Mouse (Mus musculus): Measurements from ENCODE around the gene Stk39. TPM values are rescaled to one million over a fixed set of nuclear protein-coding genes. Genes with fewer than 3 reads are reported as not detected.

The Stk39 gene
- polyA plus RNA-seq, 1 experiment from 2014 or later, result 18.3 TPM

DNA sequence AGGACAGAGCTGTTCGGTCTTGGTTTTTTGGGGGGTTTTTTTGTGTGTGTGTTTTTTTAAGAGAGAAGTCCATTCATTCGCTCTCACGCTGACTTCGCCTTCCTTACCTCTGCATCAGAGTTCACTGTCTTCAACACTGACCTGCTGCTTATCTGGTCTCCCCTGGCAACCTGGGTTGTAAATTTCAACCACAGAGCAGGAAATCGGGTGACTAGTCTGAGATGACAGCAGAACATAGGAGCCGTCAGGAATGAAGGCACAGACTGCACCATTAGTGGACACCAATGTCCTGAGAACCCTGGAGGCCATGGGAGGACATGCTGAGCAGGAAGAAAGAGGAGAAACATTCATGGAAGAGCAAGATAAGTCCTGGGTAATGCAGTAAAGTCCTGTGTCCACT, 51.1 kb downstream of the Stk39 start:
- DNase-seq (ENCODE audit: low spot score), result peak; percentile 63
- peak; percentile 74; the same call in 1 of the 2 replicates for ATAC-seq (replicated peaks; ENCODE audit: low FRiP score, low TSS enrichment, low read depth)
- Histone ChIP-seq H3K9me3 (ENCODE audit: control insufficient read depth, low read length) (no peaks in the 10 kb centered on the region), H3K4me3 (ENCODE audit: low read depth, low read length) (no peak overlapping the region), H3K27me3 (replicated peaks; ENCODE audit: control insufficient read depth, insufficient read depth, low read length) (no peaks in the 10 kb centered on the region), H3K9ac (ENCODE audit: low read length) (no peak overlapping the region), H3K4me1 (replicated peaks; ENCODE audit: control insufficient read depth, insufficient read depth, low read length) (0 out of 2 replicates have a peak, but pooled peaks cover 5% of the 10 kb centered on the region), H3K4me2 (ENCODE audit: low read length) (no peak overlapping the region), H3K27ac (ENCODE audit: low read depth) (no peak overlapping the region), H3K36me3 (ENCODE audit: control insufficient read depth, insufficient read depth, low read length) (no peaks in the 10 kb centered on the region)
- WGBS, result 50% methylated on average over 6 of the region's 6 CpGs

DNA sequence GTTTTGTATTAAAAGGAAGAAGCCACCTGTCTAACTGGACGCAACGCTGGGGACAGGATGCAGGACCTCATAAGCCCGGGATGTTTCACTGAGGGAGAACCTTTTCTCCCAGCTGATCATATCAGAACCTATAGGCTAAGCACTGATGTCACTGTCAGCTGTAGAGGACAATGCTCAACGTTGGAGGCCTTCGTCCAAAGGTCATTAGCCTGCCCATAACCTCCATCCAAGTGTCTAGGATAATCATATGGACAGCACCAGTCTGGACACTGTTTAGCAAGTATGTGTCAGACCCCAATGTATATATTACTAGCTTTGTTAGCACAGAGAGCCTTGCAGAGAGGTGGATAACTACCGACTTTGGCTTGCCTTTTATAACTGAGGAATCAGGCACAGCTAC, 51.8 kb downstream of the Stk39 start:
- WGBS, result 68% methylated on average over 6 of the region's 6 CpGs
- no peaks in the 10 kb centered on the region for H3K9me3 ChIP-seq (ENCODE audit: control insufficient read depth, low read length)
- no peak overlapping the region for H3K4me3 ChIP-seq (ENCODE audit: low read depth, low read length)
- no peak overlapping the region for H3K9ac ChIP-seq (ENCODE audit: low read length)
- H3K36me3 ChIP-seq (ENCODE audit: control insufficient read depth, insufficient read depth, low read length), result no peaks in the 10 kb centered on the region
- H3K4me2 ChIP-seq (ENCODE audit: low read length), result no peak overlapping the region
- no peak overlapping the region for H3K27ac ChIP-seq (ENCODE audit: low read depth)
- ATAC-seq (replicated peaks; ENCODE audit: low FRiP score, low TSS enrichment, low read depth), result no peak
- 0 out of 2 replicates have a peak, but pooled peaks cover 5% of the 10 kb centered on the region for H3K4me1 ChIP-seq (replicated peaks; ENCODE audit: control insufficient read depth, insufficient read depth, low read length)
- no peak for DNase-seq (ENCODE audit: low spot score)
- H3K27me3 ChIP-seq (replicated peaks; ENCODE audit: control insufficient read depth, insufficient read depth, low read length), result no peaks in the 10 kb centered on the region

DNA sequence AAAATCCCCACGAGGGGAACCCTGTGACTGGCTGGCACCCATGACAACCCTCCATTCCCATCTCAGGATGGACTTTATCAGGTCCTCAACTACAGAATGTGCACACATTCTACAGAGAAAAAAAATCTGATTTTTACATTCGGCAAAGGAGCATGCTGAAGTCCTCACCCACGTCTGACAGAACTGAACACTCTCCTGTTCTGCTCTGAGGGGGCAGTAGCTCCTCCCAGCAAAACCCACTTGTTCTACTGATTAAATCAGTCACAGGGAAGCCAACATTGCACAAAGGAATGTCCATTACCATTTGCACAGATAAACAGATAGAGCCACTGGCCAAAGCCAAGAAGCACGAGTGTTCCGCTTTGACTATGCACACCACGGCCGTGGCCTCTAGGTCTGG, 52.3 kb downstream of the Stk39 start:
- ATAC-seq (replicated peaks; ENCODE audit: low FRiP score, low TSS enrichment, low read depth) (no peak), DNase-seq (ENCODE audit: low spot score) (no peak)
- no peaks in the 10 kb centered on the region for H3K36me3 ChIP-seq (ENCODE audit: control insufficient read depth, insufficient read depth, low read length)
- H3K9ac ChIP-seq (ENCODE audit: low read length), result no peak overlapping the region
- 69% methylated on average over 7 of the region's 7 CpGs for WGBS
- H3K4me1 ChIP-seq (replicated peaks; ENCODE audit: control insufficient read depth, insufficient read depth, low read length), result 0 out of 2 replicates have a peak, but pooled peaks cover 5% of the 10 kb centered on the region
- no peak overlapping the region for H3K4me3 ChIP-seq (ENCODE audit: low read depth, low read length)
- no peak overlapping the region for H3K4me2 ChIP-seq (ENCODE audit: low read length)
- H3K27ac ChIP-seq (ENCODE audit: low read depth), result no peak overlapping the region
- H3K27me3 ChIP-seq (replicated peaks; ENCODE audit: control insufficient read depth, insufficient read depth, low read length), result no peaks in the 10 kb centered on the region
- no peaks in the 10 kb centered on the region for H3K9me3 ChIP-seq (ENCODE audit: control insufficient read depth, low read length)

DNA sequence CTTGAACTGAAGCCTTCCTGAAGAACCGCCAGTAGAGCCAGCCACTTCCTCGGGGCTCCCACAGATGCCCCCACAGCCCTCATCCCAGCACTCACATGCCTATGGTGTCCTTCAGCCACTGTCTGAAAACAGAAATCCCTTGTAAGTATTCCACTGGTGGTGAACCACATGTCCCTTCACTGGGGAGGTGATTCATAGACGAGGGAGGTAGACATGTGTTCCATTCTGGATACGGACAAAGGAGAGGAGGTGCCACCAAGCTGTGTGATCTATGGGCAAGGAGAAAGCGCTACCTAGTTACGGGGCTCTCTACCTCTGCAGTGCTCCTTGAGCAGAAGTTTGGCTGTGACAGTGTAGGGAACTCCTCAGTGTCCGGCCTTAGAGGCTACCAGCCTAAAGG, 52.9 kb downstream of the Stk39 start:
- no peaks in the 10 kb centered on the region for H3K27me3 ChIP-seq (replicated peaks; ENCODE audit: control insufficient read depth, insufficient read depth, low read length)
- H3K9me3 ChIP-seq (ENCODE audit: control insufficient read depth, low read length), result no peaks in the 10 kb centered on the region
- DNase-seq (ENCODE audit: low spot score) (no peak), ATAC-seq (replicated peaks; ENCODE audit: low FRiP score, low TSS enrichment, low read depth) (no peak)
- H3K9ac ChIP-seq (ENCODE audit: low read length), result no peak overlapping the region
- no peak overlapping the region for H3K27ac ChIP-seq (ENCODE audit: low read depth)
- no peak overlapping the region for H3K4me2 ChIP-seq (ENCODE audit: low read length)
- no peak overlapping the region for H3K4me3 ChIP-seq (ENCODE audit: low read depth, low read length)
- 93% methylated on average over 7 of the region's 7 CpGs for WGBS
- H3K4me1 ChIP-seq (replicated peaks; ENCODE audit: control insufficient read depth, insufficient read depth, low read length), result 0 out of 2 replicates have a peak, but pooled peaks cover 5% of the 10 kb centered on the region
- no peaks in the 10 kb centered on the region for H3K36me3 ChIP-seq (ENCODE audit: control insufficient read depth, insufficient read depth, low read length)

DNA sequence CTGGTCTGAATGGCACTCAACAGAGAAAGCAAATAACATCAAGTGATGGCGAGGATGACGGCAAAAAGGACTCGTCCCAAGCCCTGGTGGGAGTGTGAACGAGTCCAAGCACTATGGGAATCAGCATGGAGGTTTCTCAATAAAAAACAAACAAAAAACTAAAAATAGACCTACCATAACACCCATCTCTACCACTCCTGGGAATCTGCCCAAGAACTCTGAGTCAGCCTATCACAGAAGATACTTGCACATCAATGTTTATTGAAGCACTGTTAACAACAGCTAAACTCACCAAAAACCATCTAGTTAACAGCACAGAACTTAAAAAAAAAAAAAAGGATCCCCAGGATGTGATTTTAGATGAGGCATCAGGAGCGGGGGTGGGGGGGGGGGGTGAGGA, 55.0 kb downstream of the Stk39 start:
- WGBS, result 96% methylated on average over 5 of the region's 5 CpGs
- Histone ChIP-seq H3K4me1 (replicated peaks; ENCODE audit: control insufficient read depth, insufficient read depth, low read length) (peaks cover 5% of the 10 kb centered on the region; the same call in 1 of the 2 replicates), H3K4me3 (ENCODE audit: low read depth, low read length) (no peak overlapping the region), H3K27me3 (replicated peaks; ENCODE audit: control insufficient read depth, insufficient read depth, low read length) (no peaks in the 10 kb centered on the region), H3K4me2 (ENCODE audit: low read length) (no peak overlapping the region), H3K9ac (ENCODE audit: low read length) (no peak overlapping the region), H3K9me3 (ENCODE audit: control insufficient read depth, low read length) (no peaks in the 10 kb centered on the region), H3K36me3 (ENCODE audit: control insufficient read depth, insufficient read depth, low read length) (no peaks in the 10 kb centered on the region), H3K27ac (ENCODE audit: low read depth) (no peak overlapping the region)
- DNase-seq (ENCODE audit: low spot score) (no peak), ATAC-seq (replicated peaks; ENCODE audit: low FRiP score, low TSS enrichment, low read depth) (no peak)

DNA sequence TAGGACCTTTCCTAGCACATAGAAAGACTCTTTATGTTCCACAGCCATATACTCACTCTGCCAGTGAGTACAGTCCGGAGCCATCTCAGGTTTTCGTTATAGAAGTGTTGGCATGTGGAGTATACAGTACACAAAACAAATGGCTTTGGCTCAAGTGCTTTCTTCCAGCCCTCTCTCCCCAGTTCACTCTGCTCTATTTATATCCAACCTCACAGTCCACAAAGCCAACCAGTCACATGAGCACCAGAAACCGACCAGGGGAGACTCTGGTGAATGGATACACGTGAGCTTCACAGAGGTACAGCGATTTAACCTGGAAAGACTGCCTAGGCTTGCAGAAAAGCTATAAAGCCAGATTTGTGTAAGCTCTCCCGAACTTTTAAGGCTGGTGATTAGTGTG, 56.4 kb downstream of the Stk39 start:
- 46% methylated on average over 6 of the region's 6 CpGs for WGBS
- H3K4me2 ChIP-seq (ENCODE audit: low read length), result no peak overlapping the region
- H3K4me3 ChIP-seq (ENCODE audit: low read depth, low read length), result no peak overlapping the region
- ATAC-seq (replicated peaks; ENCODE audit: low FRiP score, low TSS enrichment, low read depth), result no peak
- H3K27me3 ChIP-seq (replicated peaks; ENCODE audit: control insufficient read depth, insufficient read depth, low read length), result no peaks in the 10 kb centered on the region
- H3K36me3 ChIP-seq (ENCODE audit: control insufficient read depth, insufficient read depth, low read length), result no peaks in the 10 kb centered on the region
- no peak overlapping the region for H3K27ac ChIP-seq (ENCODE audit: low read depth)
- H3K9me3 ChIP-seq (ENCODE audit: control insufficient read depth, low read length), result no peaks in the 10 kb centered on the region
- H3K4me1 ChIP-seq (replicated peaks; ENCODE audit: control insufficient read depth, insufficient read depth, low read length), result no peaks in the 10 kb centered on the region; the same call in 1 of the 2 replicates
- no peak overlapping the region for H3K9ac ChIP-seq (ENCODE audit: low read length)
- DNase-seq (ENCODE audit: low spot score), result no peak

DNA sequence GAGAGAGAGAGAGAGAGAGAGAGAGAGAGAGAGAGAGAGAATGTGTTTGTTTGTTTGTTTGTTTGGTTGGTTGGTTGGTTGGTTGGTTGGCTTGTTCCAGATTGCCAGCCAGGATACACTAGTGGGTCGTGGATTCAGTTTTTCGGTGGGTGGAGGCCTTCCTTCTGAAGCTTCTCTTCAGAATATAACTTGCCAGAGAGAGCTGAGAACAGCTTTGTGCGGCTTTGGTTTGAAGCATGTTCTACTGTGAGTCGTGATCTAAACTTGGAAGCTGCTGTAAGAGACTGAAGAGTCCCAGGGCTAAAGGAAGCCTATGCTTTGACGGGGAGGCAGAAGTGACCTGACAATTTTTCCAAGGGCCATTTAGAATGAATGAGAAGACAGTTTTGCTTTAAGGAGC, 59.9 kb downstream of the Stk39 start:
- no peaks in the 10 kb centered on the region for H3K36me3 ChIP-seq (ENCODE audit: control insufficient read depth, insufficient read depth, low read length)
- H3K27me3 ChIP-seq (replicated peaks; ENCODE audit: control insufficient read depth, insufficient read depth, low read length), result no peaks in the 10 kb centered on the region
- no peak overlapping the region for H3K27ac ChIP-seq (ENCODE audit: low read depth)
- 73% methylated on average over 5 of the region's 5 CpGs for WGBS
- DNase-seq (ENCODE audit: low spot score) (no peak), ATAC-seq (replicated peaks; ENCODE audit: low FRiP score, low TSS enrichment, low read depth) (no peak)
- no peak overlapping the region for H3K4me3 ChIP-seq (ENCODE audit: low read depth, low read length)
- no peak overlapping the region for H3K4me2 ChIP-seq (ENCODE audit: low read length)
- peaks cover 26% of the 10 kb centered on the region for H3K4me1 ChIP-seq (replicated peaks; ENCODE audit: control insufficient read depth, insufficient read depth, low read length)
- no peak overlapping the region for H3K9ac ChIP-seq (ENCODE audit: low read length)
- H3K9me3 ChIP-seq (ENCODE audit: control insufficient read depth, low read length), result no peaks in the 10 kb centered on the region

DNA sequence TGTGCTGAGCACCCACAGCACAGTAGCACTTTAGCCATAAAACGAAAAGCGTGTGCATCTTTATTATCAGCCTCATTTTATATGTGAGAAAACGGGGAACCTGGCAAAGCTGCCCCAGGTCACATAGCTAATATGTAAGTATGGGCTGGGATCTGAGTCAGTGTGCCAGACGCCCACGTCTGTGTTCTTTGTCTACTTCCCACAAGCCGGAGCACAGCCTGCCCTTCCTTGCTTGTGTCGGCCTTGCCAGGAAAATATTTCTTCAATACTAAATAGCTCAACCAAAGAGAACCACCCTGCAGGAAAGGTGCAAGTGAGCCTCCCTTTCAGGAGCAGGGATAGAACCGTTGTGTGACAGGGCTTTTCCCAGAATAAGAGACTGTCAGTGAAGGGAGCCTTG, 60.9 kb downstream of the Stk39 start:
- H3K9ac ChIP-seq (ENCODE audit: low read length), result no peak overlapping the region
- peaks cover 35% of the 10 kb centered on the region for H3K4me1 ChIP-seq (replicated peaks; ENCODE audit: control insufficient read depth, insufficient read depth, low read length)
- H3K4me2 ChIP-seq (ENCODE audit: low read length), result no peak overlapping the region
- H3K4me3 ChIP-seq (ENCODE audit: low read depth, low read length), result no peak overlapping the region
- no peak overlapping the region for H3K27ac ChIP-seq (ENCODE audit: low read depth)
- 80% methylated on average over 8 of the region's 8 CpGs for WGBS
- ATAC-seq (replicated peaks; ENCODE audit: low FRiP score, low TSS enrichment, low read depth) (no peak), DNase-seq (ENCODE audit: low spot score) (no peak)
- H3K27me3 ChIP-seq (replicated peaks; ENCODE audit: control insufficient read depth, insufficient read depth, low read length), result no peaks in the 10 kb centered on the region
- H3K9me3 ChIP-seq (ENCODE audit: control insufficient read depth, low read length), result no peaks in the 10 kb centered on the region
- H3K36me3 ChIP-seq (ENCODE audit: control insufficient read depth, insufficient read depth, low read length), result no peaks in the 10 kb centered on the region

DNA sequence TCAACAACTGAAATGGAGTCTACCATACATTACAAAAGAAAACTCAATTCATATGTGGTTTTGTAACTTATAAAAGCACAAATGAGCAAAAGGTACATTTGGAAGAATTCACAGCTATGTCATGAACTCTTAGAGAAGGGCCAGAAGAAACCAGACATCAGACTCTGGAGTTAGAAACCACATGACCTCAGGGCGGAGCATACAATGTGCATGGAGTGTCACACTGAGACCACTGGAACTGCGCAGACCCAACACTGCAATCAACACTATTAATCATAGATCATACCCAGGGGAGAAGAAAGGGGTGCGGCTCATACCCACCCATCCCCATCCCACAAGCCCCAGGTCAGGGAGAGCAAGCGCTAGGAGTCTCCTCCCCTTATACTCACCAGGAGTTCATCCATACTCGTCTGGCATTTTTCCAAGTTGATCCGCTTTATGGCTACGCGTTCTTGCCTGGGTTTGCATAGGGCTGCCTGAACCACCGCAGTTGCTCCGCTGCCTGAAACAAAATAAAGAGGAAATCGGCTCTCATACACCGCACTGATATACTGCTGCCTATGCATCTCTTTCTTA, 62.3 kb downstream of the Stk39 start:
- Histone ChIP-seq H3K36me3 (ENCODE audit: control insufficient read depth, insufficient read depth, low read length) (no peaks in the 10 kb centered on the region), H3K4me3 (ENCODE audit: low read depth, low read length) (no peak overlapping the region), H3K9me3 (ENCODE audit: control insufficient read depth, low read length) (no peaks in the 10 kb centered on the region), H3K27ac (ENCODE audit: low read depth) (no peak overlapping the region), H3K9ac (ENCODE audit: low read length) (no peak overlapping the region), H3K4me1 (replicated peaks; ENCODE audit: control insufficient read depth, insufficient read depth, low read length) (peaks cover 44% of the 10 kb centered on the region), H3K27me3 (replicated peaks; ENCODE audit: control insufficient read depth, insufficient read depth, low read length) (no peaks in the 10 kb centered on the region), H3K4me2 (ENCODE audit: low read length) (no peak overlapping the region; the same call in 1 of the 2 replicates)
- ATAC-seq (replicated peaks; ENCODE audit: low FRiP score, low TSS enrichment, low read depth) (peak; percentile 63), DNase-seq (ENCODE audit: low spot score) (no peak)
- 48% methylated on average over 12 of the region's 12 CpGs for WGBS

Measured in intestine, embryonic 14.5 days (tissue).